Mouse (Mus musculus): ENCODE data around the gene Tle6.

Gene Tle6

GRCm38 (mm10) chr10:81541803-81542202 lies 59.1 kb downstream of the Tle6 start:
- no peak for DNase-seq (ENCODE audit: low read depth, low spot score)

- no peak for DNase-seq (ENCODE audit: low read depth, low spot score)
Observed at GRCm38 (mm10) chr10:81541363-81541762, 59.5 kb downstream of the Tle6 start.
